Mouse (Mus musculus) erythroblast, adult 5-6 weeks (primary cell): ENCODE measurements around the gene Ubd. TPM values are rescaled to one million over a fixed set of nuclear protein-coding genes. Genes with fewer than 3 reads are reported as not detected.

Experiments used
- total RNA-seq, 2 experiments: library from RNA; stranded (forward) in 1 of 2; stranded (reverse) in 1 of 2; fragments of 150-400 nt in 1 of 2; fragments of 200-764, 138-1000 nt in 1 of 2; gene quantifications; 2 replicates each; pipeline versions ENCODE4 v1.2.3 to v1.2.4; 2015 to 2017; ENCODE audit warnings: low replicate concordance in 2 of 2

The Ubd gene
- total RNA-seq, 2 experiments from 2014 or later = 4.7 TPM; not detected in 1

Other genes with a start within 250 kb of the Ubd start
- 21.9 and 35.5 TPM in 2 replicates for gene Ppp1r11, start 242.2 kb upstream of the Ubd start, total RNA-seq (2015; ENCODE audit: low replicate concordance)
- gene Ppp1r11, start 242.2 kb upstream of the Ubd start, total RNA-seq (2017; ENCODE audit: low replicate concordance) = 8.8 and 14.4 TPM in 2 replicates
- gene Znrd1, start 235.3 kb upstream of the Ubd start, total RNA-seq (2015; ENCODE audit: low replicate concordance) = 18.8 and 23.2 TPM in 2 replicates
- gene Znrd1, start 235.3 kb upstream of the Ubd start, total RNA-seq (2017; ENCODE audit: low replicate concordance) = 5.7 and 11.0 TPM in 2 replicates
- 3.8 TPM in 1 of 2 replicates, not detected in the other for gene Znrd1as, start 235.3 kb upstream of the Ubd start, total RNA-seq (2015; ENCODE audit: low replicate concordance)
- gene Znrd1as, start 235.3 kb upstream of the Ubd start, total RNA-seq (2017; ENCODE audit: low replicate concordance) = 0.51 and 7.0 TPM in 2 replicates
- gene 2410137M14Rik, start 212.7 kb upstream of the Ubd start, total RNA-seq (2015; ENCODE audit: low replicate concordance) = not detected in 2 replicates
- gene 2410137M14Rik, start 212.7 kb upstream of the Ubd start, total RNA-seq (2017; ENCODE audit: low replicate concordance) = not detected in 2 replicates
- gene H2-M5, start 204.4 kb upstream of the Ubd start, total RNA-seq (2015; ENCODE audit: low replicate concordance) = not detected in 2 replicates
- not detected in 2 replicates for gene H2-M5, start 204.4 kb upstream of the Ubd start, total RNA-seq (2017; ENCODE audit: low replicate concordance)
- not detected in 2 replicates for gene Zfp57, start 192.7 kb upstream of the Ubd start, total RNA-seq (2015; ENCODE audit: low replicate concordance)
- not detected in 2 replicates for gene Zfp57, start 192.7 kb upstream of the Ubd start, total RNA-seq (2017; ENCODE audit: low replicate concordance)
- not detected in 2 replicates for gene Mog, start 170.5 kb upstream of the Ubd start, total RNA-seq (2015; ENCODE audit: low replicate concordance)
- not detected in 2 replicates for gene Mog, start 170.5 kb upstream of the Ubd start, total RNA-seq (2017; ENCODE audit: low replicate concordance)
- gene Gabbr1, start 147.9 kb upstream of the Ubd start, total RNA-seq (2015; ENCODE audit: low replicate concordance) = 0.42 and 1.2 TPM in 2 replicates
- gene Gabbr1, start 147.9 kb upstream of the Ubd start, total RNA-seq (2017; ENCODE audit: low replicate concordance) = 0.85 and 1.1 TPM in 2 replicates
- not detected in 2 replicates for gene Olfr90, start 105.4 kb upstream of the Ubd start, total RNA-seq (2015; ENCODE audit: low replicate concordance)
- not detected in 2 replicates for gene Olfr90, start 105.4 kb upstream of the Ubd start, total RNA-seq (2017; ENCODE audit: low replicate concordance)
- gene Olfr91, start 95.6 kb upstream of the Ubd start, total RNA-seq (2015; ENCODE audit: low replicate concordance) = not detected in 2 replicates
- gene Olfr91, start 95.6 kb upstream of the Ubd start, total RNA-seq (2017; ENCODE audit: low replicate concordance) = not detected in 2 replicates
- gene Olfr92, start 73.8 kb upstream of the Ubd start, total RNA-seq (2015; ENCODE audit: low replicate concordance) = not detected in 2 replicates
- not detected in 2 replicates for gene Olfr92, start 73.8 kb upstream of the Ubd start, total RNA-seq (2017; ENCODE audit: low replicate concordance)
- gene Olfr93, start 32.4 kb upstream of the Ubd start, total RNA-seq (2015; ENCODE audit: low replicate concordance) = not detected in 2 replicates
- gene Olfr93, start 32.4 kb upstream of the Ubd start, total RNA-seq (2017; ENCODE audit: low replicate concordance) = not detected in 2 replicates
- gene Olfr94, start 7.1 kb downstream of the Ubd start, total RNA-seq (2015; ENCODE audit: low replicate concordance) = not detected in 2 replicates
- not detected in 2 replicates for gene Olfr94, start 7.1 kb downstream of the Ubd start, total RNA-seq (2017; ENCODE audit: low replicate concordance)
- not detected in 2 replicates for gene Olfr95, start 19.2 kb downstream of the Ubd start, total RNA-seq (2015; ENCODE audit: low replicate concordance)
- gene Olfr95, start 19.2 kb downstream of the Ubd start, total RNA-seq (2017; ENCODE audit: low replicate concordance) = not detected in 2 replicates
- not detected in 2 replicates for gene Olfr96, start 26.3 kb downstream of the Ubd start, total RNA-seq (2015; ENCODE audit: low replicate concordance)
- gene Olfr96, start 26.3 kb downstream of the Ubd start, total RNA-seq (2017; ENCODE audit: low replicate concordance) = not detected in 2 replicates
- not detected in 2 replicates for gene Olfr97, start 43.4 kb downstream of the Ubd start, total RNA-seq (2015; ENCODE audit: low replicate concordance)
- not detected in 2 replicates for gene Olfr97, start 43.4 kb downstream of the Ubd start, total RNA-seq (2017; ENCODE audit: low replicate concordance)
- gene Olfr98, start 69.9 kb downstream of the Ubd start, total RNA-seq (2015; ENCODE audit: low replicate concordance) = not detected in 2 replicates
- not detected in 2 replicates for gene Olfr98, start 69.9 kb downstream of the Ubd start, total RNA-seq (2017; ENCODE audit: low replicate concordance)
- not detected in 2 replicates for gene H2-M3, start 76.3 kb downstream of the Ubd start, total RNA-seq (2015; ENCODE audit: low replicate concordance)
- gene H2-M3, start 76.3 kb downstream of the Ubd start, total RNA-seq (2017; ENCODE audit: low replicate concordance) = 2.9 and 3.3 TPM in 2 replicates
- gene Olfr99, start 89.6 kb downstream of the Ubd start, total RNA-seq (2015; ENCODE audit: low replicate concordance) = not detected in 2 replicates
- 1.7 TPM in 1 of 2 replicates, not detected in the other for gene Olfr99, start 89.6 kb downstream of the Ubd start, total RNA-seq (2017; ENCODE audit: low replicate concordance)
- not detected in 2 replicates for gene Olfr101, start 110.4 kb downstream of the Ubd start, total RNA-seq (2015; ENCODE audit: low replicate concordance)
- not detected in 2 replicates for gene Olfr101, start 110.4 kb downstream of the Ubd start, total RNA-seq (2017; ENCODE audit: low replicate concordance)
- gene Olfr102, start 123.2 kb downstream of the Ubd start, total RNA-seq (2015; ENCODE audit: low replicate concordance) = not detected in 2 replicates
- not detected in 2 replicates for gene Olfr102, start 123.2 kb downstream of the Ubd start, total RNA-seq (2017; ENCODE audit: low replicate concordance)
- not detected in 2 replicates for gene Olfr103, start 145.8 kb downstream of the Ubd start, total RNA-seq (2015; ENCODE audit: low replicate concordance)
- not detected in 2 replicates for gene Olfr103, start 145.8 kb downstream of the Ubd start, total RNA-seq (2017; ENCODE audit: low replicate concordance)
- gene Olfr104-ps, start 165.7 kb downstream of the Ubd start, total RNA-seq (2015; ENCODE audit: low replicate concordance) = not detected in 2 replicates
- gene Olfr104-ps, start 165.7 kb downstream of the Ubd start, total RNA-seq (2017; ENCODE audit: low replicate concordance) = not detected in 2 replicates
- gene Olfr105-ps, start 185.1 kb downstream of the Ubd start, total RNA-seq (2015; ENCODE audit: low replicate concordance) = not detected in 2 replicates
- not detected in 2 replicates for gene Olfr105-ps, start 185.1 kb downstream of the Ubd start, total RNA-seq (2017; ENCODE audit: low replicate concordance)
- not detected in 2 replicates for gene Olfr106-ps, start 196.5 kb downstream of the Ubd start, total RNA-seq (2015; ENCODE audit: low replicate concordance)
- gene Olfr106-ps, start 196.5 kb downstream of the Ubd start, total RNA-seq (2017; ENCODE audit: low replicate concordance) = not detected in 2 replicates
- gene Olfr107, start 205.3 kb downstream of the Ubd start, total RNA-seq (2015; ENCODE audit: low replicate concordance) = not detected in 2 replicates
- 0.56 TPM in 1 of 2 replicates, not detected in the other for gene Olfr107, start 205.3 kb downstream of the Ubd start, total RNA-seq (2017; ENCODE audit: low replicate concordance)